Mouse (Mus musculus): Measurements from ENCODE around the gene Prss28. TPM values are rescaled to one million over a fixed set of nuclear protein-coding genes. Genes with fewer than 3 reads are reported as not detected.
A peak's percentile ranks its signal among the peaks of the same experiment; 100 is the strongest.

Prss28 gene
- not detected in 2 replicates for polyA plus RNA-seq (2012; rRNA removed)

- H3K4me3 ChIP-seq (ENCODE audit: insufficient read depth, low read length), result no peak within 1 kb of the TSS
- no peak within 1 kb of the TSS for H3K27ac ChIP-seq (ENCODE audit: insufficient read depth, low read length)
- no peaks in the 10 kb centered on the region for H3K4me1 ChIP-seq (ENCODE audit: control insufficient read depth, insufficient read depth, low read length)
- TF ChIP-seq POLR2A (IDR thresholded peaks at IDR 0.05; ENCODE audit: extremely low read depth, insufficient read depth, low read length), result no peak
- TF ChIP-seq CTCF (IDR thresholded peaks at IDR 0.05; ENCODE audit: extremely low read depth, insufficient read depth, low read length), result no peak
These were observed at the start of gene Prss28 for GRCm38 (mm10) chr17:25308346-25308745. Prss28 (plus strand) TSS chr17:25308646.

GRCm38 (mm10) chr17:25264453-25264852 lies 44.0 kb upstream of the Prss28 start:
- no peaks in the 10 kb centered on the region for H3K4me1 ChIP-seq (ENCODE audit: control insufficient read depth, insufficient read depth, low read length)
- TF ChIP-seq POLR2A (IDR thresholded peaks at IDR 0.05; ENCODE audit: extremely low read depth, insufficient read depth, low read length), result no peak
- TF ChIP-seq CTCF (IDR thresholded peaks at IDR 0.05; ENCODE audit: extremely low read depth, insufficient read depth, low read length), result peak; percentile 35
- no peak overlapping the region for H3K4me3 ChIP-seq (ENCODE audit: insufficient read depth, low read length)
- H3K27ac ChIP-seq (ENCODE audit: insufficient read depth, low read length), result no peak overlapping the region

- H3K4me1 ChIP-seq (ENCODE audit: control insufficient read depth, insufficient read depth, low read length), result peaks cover 6% of the 10 kb centered on the region; the same call in 1 of the 2 replicates
- H3K27ac ChIP-seq (ENCODE audit: insufficient read depth, low read length), result no peak overlapping the region
- no peak for TF ChIP-seq POLR2A (IDR thresholded peaks at IDR 0.05; ENCODE audit: extremely low read depth, insufficient read depth, low read length)
- TF ChIP-seq CTCF (IDR thresholded peaks at IDR 0.05; ENCODE audit: extremely low read depth, insufficient read depth, low read length), result no peak
- H3K4me3 ChIP-seq (ENCODE audit: insufficient read depth, low read length), result no peak overlapping the region
These were observed 37.6 kb upstream of the Prss28 start for GRCm38 (mm10) chr17:25270795-25271335.

GRCm38 (mm10) chr17:25272326-25272725 lies 36.1 kb upstream of the Prss28 start:
- Histone ChIP-seq H3K27ac (ENCODE audit: insufficient read depth, low read length) (peak overlapping the region; percentile 100; the same call in 1 of the 2 replicates), H3K4me1 (ENCODE audit: control insufficient read depth, insufficient read depth, low read length) (peaks cover 6% of the 10 kb centered on the region; the same call in 1 of the 2 replicates), H3K4me3 (ENCODE audit: insufficient read depth, low read length) (peak overlapping the region; percentile 78)
- TF ChIP-seq POLR2A (IDR thresholded peaks at IDR 0.05; ENCODE audit: extremely low read depth, insufficient read depth, low read length) (no peak), CTCF (IDR thresholded peaks at IDR 0.05; ENCODE audit: extremely low read depth, insufficient read depth, low read length) (no peak)

GRCm38 (mm10) chr17:25272951-25273705 lies 35.3 kb upstream of the Prss28 start:
- TF ChIP-seq CTCF (IDR thresholded peaks at IDR 0.05; ENCODE audit: extremely low read depth, insufficient read depth, low read length), result no peak
- TF ChIP-seq POLR2A (IDR thresholded peaks at IDR 0.05; ENCODE audit: extremely low read depth, insufficient read depth, low read length), result no peak
- Histone ChIP-seq H3K27ac (ENCODE audit: insufficient read depth, low read length) (peak overlapping the region; percentile 100), H3K4me1 (ENCODE audit: control insufficient read depth, insufficient read depth, low read length) (peaks cover 6% of the 10 kb centered on the region; the same call in 1 of the 2 replicates), H3K4me3 (ENCODE audit: insufficient read depth, low read length) (peak overlapping the region; percentile 78)

GRCm38 (mm10) chr17:25273706-25274501 lies 34.5 kb upstream of the Prss28 start:
- peak overlapping the region; percentile 100 for H3K27ac ChIP-seq (ENCODE audit: insufficient read depth, low read length)
- peaks cover 6% of the 10 kb centered on the region; the same call in 1 of the 2 replicates for H3K4me1 ChIP-seq (ENCODE audit: control insufficient read depth, insufficient read depth, low read length)
- peak overlapping the region; percentile 78 for H3K4me3 ChIP-seq (ENCODE audit: insufficient read depth, low read length)
- no peak for TF ChIP-seq POLR2A (IDR thresholded peaks at IDR 0.05; ENCODE audit: extremely low read depth, insufficient read depth, low read length)
- 0 out of 2 replicates have a peak, but pooled peaks have one; percentile 13 for TF ChIP-seq CTCF (IDR thresholded peaks at IDR 0.05; ENCODE audit: extremely low read depth, insufficient read depth, low read length)

GRCm38 (mm10) chr17:25274571-25275346 lies 33.7 kb upstream of the Prss28 start, which contains the start of gene Ube2i:
Ube2i (minus strand) TSS chr17:25274622.
- TF ChIP-seq POLR2A (IDR thresholded peaks at IDR 0.05; ENCODE audit: extremely low read depth, insufficient read depth, low read length), result no peak
- TF ChIP-seq CTCF (IDR thresholded peaks at IDR 0.05; ENCODE audit: extremely low read depth, insufficient read depth, low read length), result no peak
- Histone ChIP-seq H3K4me1 (ENCODE audit: control insufficient read depth, insufficient read depth, low read length) (peaks cover 6% of the 10 kb centered on the region; the same call in 1 of the 2 replicates), H3K27ac (ENCODE audit: insufficient read depth, low read length) (peak within 1 kb of the TSS; percentile 100), H3K4me3 (ENCODE audit: insufficient read depth, low read length) (peak within 1 kb of the TSS; percentile 78)

GRCm38 (mm10) chr17:25275833-25276232 lies 32.6 kb upstream of the Prss28 start:
- no peak for TF ChIP-seq CTCF (IDR thresholded peaks at IDR 0.05; ENCODE audit: extremely low read depth, insufficient read depth, low read length)
- TF ChIP-seq POLR2A (IDR thresholded peaks at IDR 0.05; ENCODE audit: extremely low read depth, insufficient read depth, low read length), result no peak

More at GRCm38 (mm10) chr17:25275833-25276232, 32.6 kb upstream of the Prss28 start:
- Histone ChIP-seq H3K4me3 (ENCODE audit: insufficient read depth, low read length) (no peak overlapping the region), H3K4me1 (ENCODE audit: control insufficient read depth, insufficient read depth, low read length) (peaks cover 6% of the 10 kb centered on the region; the same call in 1 of the 2 replicates), H3K27ac (ENCODE audit: insufficient read depth, low read length) (no peak overlapping the region)

Measured in cortical plate, adult 2 months (tissue).